Mouse (Mus musculus) heart, adult 9 months (tissue): ENCODE data around the gene Rab11a.
"Not testable (repeated sequence)": the region's sequence is repeated elsewhere in the genome, so short reads cannot be mapped to it uniquely, and the experiment has no call there.

Source experiments
- DNase-seq, 2 experiments: peaks; one replicate each; pipeline ENCODE4 v3.0.0; 2022; ENCODE audit warnings: low spot score in 2 of 2

Gene Rab11a

DNA sequence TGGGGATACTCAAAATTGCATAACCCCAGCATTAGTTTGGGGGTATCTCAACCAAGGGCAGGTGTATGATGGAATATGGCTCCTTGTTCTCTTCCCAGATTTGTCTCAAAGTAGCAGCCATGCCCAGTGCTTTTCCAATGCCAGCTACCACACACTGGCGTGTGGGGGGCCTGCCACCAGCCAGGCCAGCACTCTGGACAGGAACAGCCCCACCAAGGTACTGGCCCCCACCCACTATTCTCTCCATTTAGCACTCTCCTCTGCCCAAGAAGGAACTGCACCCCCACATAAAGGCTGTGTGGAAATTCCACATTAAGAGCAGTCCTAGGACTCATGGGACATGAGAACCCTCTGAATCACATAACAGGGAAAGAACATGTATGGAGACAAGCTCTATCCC is 42.3 kb downstream of the Rab11a start:
- no peak for DNase-seq

GRCm38 (mm10) chr9:64693094-64693493 is 44.5 kb downstream of the Rab11a start:
- no peak for DNase-seq

DNA sequence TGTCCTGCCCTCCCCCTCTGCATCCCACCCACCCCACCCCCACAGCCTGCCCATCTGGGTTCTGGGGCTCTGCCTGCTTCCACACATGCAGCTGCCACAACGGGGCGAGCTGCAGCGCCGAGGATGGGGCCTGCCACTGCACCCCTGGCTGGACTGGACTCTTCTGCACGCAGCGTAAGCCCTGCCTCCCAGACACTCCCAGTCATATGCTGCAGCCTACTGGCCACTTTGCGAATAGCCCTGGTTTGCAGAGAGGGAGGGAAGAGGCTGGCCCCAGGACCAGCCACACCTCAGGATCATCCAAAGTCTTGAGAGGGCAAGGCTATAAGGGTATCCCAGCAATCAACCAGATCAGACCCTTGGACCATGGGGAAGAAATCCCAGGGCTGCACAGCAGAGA is 46.4 kb downstream of the Rab11a start:
- DNase-seq: no peak

DNA sequence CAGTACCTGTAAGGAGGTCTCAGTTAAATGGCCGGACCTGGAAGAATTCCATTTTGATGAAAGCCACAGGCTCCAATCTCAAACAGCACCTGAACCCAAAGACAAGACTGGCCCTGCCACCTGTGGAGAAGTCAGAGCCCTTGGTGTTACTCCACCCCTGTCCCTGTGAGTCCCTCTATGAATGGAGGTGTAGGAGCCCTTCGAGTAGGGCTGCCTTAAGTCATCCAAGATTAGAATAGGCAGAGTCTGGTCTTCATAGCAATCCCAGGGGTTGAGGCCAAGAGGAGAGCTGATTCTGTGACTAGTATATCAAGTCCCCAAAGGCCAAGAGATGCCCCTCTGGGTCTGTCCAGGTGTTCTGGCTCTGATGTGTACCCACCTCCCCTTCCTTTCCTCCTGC is 46.8 kb downstream of the Rab11a start:
- DNase-seq: no peak

- no peak for DNase-seq
Measured at GRCm38 (mm10) chr9:64688015-64688394, 49.6 kb downstream of the Rab11a start.

DNA sequence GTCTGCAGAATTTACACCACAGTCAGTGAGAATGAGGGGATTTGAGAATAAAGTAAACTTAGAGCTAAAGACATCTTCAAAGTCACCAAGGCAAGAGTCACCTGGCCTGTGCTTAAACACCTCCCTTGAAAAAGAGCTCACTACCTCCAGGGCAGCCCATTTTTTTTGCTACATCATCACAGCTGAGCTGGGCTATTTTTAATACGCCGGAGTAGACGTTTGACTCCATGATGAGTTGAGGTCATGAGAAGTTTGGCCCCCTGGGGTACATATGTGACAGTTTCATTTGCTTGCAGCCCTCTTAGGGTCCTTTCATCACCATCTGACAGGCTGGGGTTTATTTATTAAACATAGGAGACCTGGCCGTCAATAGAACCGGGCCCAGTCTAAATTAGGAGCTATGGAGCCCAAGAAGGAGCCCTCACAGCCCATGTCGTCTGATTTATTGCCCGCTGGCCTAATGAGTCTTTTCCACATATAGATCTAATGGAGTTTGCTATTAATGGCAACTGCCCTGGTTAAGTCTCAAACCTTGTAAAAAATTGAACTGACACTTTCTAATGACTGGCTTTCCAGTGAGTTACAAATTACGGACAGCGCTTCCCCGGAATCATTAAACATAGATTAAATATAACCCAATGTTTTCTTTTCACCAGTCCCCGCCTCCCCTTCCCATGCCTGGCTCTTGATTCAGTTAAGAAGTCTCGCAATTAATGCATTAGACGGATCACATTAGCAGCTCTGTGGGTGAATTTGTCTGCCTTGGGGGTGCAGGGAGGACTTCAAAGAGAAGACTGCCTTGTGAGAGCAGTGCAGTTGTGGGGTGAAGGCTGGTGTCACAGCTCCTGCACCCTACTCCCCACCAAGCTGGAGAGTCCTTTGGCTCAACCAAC is 50.2 kb downstream of the Rab11a start:
- no peak for DNase-seq

GRCm38 (mm10) chr9:64671341-64672319 is 65.9 kb downstream of the Rab11a start:
- not testable (repeated sequence) for DNase-seq

- no peak for DNase-seq
Measured at GRCm38 (mm10) chr9:64668001-64668400, 69.6 kb downstream of the Rab11a start.

DNA sequence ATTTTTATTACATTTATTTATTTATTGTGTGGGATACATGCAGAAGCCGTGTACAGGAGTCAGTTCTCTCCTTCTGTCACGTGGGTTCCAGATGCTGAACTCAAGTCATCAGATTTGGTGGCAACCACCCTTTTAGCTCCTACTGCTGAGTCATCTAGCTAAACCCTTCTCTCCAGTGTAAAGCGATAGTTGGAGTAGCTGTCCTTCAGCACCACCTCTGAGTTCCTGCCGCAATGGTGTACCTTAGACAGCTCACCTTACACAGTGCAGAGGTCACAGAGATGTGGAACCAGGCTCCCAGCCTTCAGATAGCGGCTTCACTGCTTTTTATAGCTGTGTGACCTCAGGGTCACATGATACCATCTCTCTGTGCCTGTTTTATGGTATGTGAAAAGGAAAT is 70.0 kb downstream of the Rab11a start:
- no peak for DNase-seq

GRCm38 (mm10) chr9:64666549-64666948 is 71.0 kb downstream of the Rab11a start:
- DNase-seq: no peak
